Mouse (Mus musculus): ENCODE measurements around the gene Slc44a1.

The Slc44a1 gene

DNA sequence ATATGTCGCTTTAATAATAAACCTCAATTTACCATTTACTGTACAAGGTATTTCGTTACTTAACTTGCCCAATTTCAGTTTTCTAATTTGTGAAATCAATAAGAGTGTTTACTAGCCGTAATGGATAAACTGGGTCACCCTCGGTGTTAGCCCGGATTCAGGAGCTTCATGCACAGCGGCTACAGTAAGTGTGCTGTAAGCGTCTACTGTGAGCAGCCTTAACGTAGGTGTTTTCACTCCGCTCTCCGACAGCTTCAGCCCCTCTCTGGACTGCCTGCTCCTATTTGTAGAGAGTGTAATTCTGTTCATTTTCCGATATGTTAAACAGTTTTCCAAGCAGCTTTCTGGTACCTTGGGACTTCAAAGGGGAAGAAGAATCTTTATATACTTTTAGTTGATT, 99.7 kb downstream of the Slc44a1 start:
- DNase-seq, result no peak

DNA sequence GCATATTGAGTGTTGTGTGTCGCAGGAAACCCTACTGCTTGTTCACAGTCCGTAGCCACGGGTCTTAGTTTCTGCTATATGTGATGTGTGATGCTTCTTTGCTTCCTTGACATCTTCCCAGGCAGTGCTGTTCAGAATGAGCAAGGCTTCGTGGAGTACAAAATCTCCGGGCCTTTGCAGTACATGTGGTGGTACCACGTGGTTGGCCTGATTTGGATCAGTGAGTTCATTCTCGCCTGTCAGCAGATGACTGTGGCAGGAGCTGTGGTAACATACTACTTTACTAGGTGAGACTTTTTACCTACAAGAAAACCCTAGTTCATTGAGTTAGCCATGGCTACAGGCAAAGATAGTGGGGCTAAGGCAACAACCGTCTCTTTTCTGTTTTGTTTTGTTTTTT, 103.2 kb downstream of the Slc44a1 start:
- no peak for DNase-seq

DNA sequence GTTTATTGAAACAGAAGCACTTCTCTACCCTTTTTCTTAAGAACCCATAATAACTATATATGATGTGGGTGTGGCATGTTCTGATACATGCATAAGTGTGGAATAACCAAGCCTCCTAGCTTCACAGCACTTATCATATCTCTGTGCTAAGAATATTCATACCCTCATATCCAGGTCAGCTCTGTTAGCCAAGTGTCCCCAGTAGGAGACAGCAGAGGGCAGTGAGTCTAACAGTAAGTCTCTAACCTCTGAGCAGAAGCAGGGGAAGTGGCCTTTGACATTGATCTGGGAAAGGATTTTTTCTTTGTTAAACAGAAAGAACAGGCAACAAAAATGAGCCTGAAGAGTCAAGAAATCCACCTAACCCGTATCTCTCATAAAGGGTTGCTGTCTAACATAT, 104.7 kb downstream of the Slc44a1 start:
- no peak for DNase-seq

DNA sequence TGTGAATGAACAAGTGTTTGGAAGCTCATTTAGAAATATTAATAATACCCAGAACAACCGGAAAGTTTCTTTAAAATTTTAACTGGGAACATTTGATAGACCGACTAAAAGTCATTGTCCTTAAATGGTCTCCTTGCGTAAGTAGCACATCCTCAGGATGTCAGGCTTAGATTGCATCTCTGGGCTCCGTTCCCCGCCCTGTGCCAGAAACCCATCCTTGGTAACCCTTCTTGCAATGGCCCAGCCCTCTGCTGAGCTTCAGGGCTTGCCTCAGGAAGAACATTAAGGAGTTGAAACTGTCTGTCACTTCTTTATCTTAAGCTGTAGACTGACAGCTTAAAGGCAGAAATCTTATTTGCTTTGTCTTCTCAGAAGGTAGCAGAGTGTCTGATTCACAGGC, 107.2 kb downstream of the Slc44a1 start:
- DNase-seq, result no peak

DNA sequence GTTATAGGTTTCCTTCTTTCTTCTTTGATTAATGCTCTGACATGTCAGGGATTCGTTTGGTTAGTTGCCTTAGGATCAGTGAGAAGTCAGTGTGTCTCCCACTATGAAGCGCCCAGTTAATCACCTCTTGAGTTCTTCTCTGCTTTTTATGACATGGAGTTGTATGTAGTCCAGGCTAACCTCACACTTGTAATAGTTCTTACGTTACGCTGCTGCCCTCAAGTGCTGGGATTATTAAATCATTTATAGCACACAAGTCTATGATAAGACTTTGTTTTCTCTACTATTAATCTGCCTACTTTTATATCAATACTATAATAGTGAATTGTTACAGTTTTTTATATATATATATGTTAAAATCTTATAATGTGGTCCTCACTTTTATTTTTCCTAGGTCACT, 109.2 kb downstream of the Slc44a1 start:
- DNase-seq, result no peak

DNA sequence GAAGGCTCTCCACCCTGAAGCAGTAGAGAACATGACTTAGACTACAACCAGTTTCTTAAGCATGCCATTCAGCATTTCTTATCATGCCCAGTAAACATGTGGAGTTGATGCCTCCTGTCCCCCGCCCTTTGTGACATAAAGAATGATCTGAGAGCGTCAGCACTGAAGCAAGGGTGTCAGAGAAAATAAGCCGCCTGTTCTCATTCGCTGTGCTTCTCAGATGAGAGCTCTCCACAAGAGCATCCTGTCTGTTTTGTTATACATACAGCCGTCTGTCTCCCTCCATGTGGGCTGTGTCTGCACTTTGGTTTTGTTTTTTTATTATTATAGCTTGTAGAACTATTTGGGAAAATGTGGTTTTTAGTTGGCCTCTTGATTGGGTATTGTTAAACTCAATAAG, 124.4 kb downstream of the Slc44a1 start:
- no peak for DNase-seq

DNA sequence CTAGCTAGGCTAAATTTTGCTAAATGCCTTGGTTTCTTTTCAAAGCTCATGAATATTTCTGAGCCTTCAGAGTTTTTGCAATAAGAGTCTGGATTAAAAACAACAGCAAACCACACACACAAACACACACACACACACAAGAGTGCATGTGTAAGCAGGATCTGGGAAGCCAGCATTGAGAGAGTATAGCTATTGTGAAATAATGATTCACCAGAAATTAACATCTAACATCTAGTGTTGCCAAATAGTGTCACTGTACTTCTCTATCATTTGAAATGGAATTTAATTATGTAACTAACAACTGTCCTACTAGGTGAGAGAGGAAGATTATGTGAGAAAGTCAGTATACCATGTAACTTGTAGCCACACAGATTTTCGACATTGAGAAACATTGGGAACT, 126.9 kb downstream of the Slc44a1 start:
- no peak for DNase-seq

DNA sequence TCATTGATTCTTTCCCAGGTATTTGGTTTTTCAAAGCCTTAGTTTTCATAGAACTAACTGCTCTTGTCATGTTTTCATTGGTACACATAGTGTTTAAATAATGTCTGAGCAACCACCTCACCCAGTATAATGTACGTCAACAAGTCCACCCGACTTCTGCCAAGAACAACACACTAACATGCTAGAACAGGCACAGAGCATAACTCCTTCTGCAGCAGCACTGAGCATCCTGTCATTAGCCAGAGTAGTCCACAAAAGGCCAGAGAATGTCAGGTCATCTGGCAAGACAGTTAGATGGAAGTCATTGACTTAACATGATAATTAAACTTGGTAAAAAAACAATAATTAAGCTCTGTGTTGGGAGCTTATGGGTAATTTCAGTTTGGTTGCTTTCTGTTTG, 135.3 kb downstream of the Slc44a1 start:
- no peak for DNase-seq

DNA sequence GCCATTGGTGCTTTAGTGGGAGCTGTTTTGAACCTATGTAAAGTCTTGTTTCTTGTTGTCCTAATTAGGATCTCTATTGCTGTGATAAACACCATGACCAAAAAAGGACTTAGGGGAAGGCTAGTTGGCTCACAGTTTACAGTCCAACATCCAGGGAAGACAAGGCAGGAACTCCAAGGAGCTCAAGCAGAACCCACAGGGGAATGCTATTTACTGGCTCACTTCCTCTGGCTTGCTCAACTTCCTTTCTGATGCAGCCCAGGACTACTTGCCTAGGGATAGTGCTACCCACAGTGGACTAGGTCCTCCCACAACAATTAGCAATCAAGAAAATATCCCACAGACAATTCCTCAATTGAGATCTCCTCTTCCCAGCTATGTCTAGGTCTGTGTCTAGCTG, 147.5 kb downstream of the Slc44a1 start:
- no peak for DNase-seq

DNA sequence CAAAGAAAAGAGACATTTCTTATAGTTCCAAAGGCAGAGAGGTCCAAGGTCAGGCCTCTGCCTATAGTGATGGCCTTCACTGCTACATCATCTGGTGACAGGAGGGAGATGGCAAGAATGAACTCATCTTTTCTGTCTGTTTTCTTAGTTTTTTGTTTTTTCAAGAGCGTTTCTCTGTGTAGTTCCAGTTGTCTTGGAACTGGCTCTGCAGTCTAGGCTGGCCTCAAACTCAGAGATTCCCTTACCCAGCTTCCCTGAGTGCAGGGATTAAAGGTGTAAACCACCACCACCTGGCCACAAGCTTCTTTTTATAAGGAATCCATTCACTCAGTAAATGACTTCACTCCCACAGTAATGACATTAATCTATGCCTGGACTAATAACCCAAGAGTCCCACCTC, 148.7 kb downstream of the Slc44a1 start:
- DNase-seq, result no peak

DNA sequence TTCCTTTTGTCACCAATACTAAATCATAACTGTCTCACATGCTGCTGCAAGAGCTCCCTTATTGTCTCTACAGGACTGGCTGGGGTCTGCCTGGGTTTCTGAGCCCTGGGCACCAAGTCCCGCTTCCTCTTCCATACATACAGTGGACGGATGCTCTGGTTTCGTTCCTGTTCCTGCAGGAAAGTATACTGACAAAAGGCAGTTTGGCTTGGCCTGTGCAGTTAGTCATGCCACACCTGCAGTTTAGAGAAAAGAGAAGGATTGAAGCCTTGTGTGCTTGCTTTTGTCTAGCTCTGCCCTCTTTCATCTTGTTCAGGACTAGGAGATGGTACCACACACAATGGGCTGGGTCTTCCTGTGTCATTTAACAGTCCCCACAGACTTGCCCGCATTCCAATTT, 149.3 kb downstream of the Slc44a1 start:
- DNase-seq, result no peak

DNA sequence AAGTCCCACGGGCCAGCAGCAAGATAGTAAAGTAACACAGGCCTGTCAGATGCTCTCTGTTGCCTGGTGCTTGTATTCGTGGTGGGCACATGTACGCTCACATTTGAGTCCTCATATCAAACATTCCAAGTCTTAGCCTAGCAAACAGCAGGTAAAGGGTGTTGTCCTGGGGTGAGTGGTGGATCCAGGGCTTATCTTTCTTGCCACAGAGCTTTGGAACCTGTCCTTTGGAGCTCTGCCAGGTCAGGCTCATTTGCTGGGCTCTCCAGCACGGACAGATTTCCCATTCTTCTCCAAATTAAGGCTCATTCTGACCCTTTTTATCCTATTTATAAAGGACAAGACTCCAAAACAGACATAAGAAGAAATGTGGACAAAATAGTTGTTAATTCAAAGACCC, 149.9 kb downstream of the Slc44a1 start:
- DNase-seq, result no peak

DNA sequence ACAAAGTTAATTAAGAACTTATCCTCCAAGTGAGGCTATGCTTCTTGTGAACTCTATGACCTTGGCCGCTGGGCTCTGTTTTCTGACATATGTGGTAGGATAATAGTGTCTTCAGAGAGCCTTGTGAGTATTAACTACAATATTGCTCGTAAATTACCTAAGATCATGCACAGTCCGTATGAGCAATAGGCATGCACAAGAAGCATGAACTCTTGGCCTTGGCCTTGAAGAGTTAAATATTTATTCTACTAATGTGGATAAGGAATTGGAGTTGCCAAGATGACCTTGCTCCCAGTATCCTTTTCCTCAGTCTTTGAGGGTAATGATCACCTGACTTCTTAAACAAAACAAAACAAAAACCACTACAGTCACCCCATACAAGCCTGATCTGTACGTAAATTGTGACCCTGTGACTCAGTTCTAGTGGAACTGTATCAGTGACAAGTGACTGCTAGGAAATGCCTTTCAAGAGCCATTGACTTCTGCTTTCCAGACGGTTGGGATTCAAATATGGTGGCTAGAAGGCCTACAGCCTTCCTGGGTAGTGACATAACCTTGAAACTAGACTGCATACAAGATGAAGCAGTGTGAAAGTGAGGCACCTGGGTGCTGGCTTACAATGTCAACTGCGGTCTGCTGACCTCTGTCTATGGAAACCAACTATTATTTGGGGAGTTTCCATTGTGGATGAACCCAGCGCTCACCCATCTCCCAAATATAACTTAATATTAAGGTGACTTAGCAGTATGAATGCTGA, 150.7 kb downstream of the Slc44a1 start:
- no peak for DNase-seq

DNA sequence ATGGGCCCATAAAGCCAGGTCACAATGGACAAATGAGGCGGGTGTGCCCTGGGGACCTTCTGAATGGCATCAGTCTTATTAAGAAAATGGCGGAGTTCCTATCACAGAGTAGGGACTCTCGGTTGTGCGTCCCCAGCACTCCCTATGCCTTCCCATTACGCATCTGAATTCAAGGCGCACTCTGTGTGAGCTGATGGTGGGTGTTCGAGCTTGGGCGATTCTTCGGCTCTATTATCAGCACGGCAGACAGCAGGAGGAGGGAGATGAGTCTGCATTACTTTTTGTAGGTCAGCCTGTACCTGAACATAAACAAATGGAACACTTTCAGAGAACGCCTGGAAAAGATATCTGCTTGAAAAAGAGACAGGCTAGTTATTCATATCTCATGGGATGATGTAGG, 151.3 kb downstream of the Slc44a1 start:
- DNase-seq, result no peak

DNA sequence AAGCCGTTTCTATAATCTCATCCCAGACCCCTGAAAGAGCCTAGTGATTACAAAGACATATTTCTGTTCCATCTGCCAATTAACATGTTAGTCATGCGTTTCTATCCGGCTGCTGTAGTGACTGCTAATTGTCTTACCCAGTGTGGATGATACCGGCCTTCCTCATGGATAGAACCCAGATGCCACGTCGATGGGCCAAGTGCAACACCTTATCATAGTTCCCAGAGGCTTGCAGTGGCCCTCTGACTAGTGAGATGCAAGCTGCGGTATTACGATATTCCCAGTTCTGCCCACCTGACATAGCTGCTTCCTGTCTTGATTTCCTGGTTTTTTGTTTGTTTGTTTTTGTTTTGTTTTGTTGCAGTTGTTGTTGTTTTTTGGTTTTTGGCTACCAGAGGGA, 151.7 kb downstream of the Slc44a1 start:
- no peak for DNase-seq

DNA sequence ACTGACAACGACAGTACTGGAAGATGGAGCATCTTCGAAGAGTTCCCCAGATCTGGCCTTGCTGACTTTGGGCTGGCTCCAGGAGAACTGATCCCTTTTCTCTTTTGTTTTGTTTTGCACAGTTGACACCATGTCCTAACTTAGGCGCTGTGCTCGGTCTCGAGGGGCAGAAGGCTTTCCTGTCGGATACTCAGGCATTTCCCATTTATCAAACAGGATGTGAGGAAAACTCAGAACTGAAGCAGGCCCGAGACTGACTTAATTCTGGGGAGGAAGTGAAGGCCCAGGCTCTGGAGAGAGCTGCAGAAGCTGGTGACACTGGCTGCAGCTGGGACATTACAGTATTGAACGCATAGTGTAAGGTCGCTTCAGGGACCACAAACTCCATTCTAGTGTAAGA, 152.2 kb downstream of the Slc44a1 start:
- peak; percentile 39 to 54 for DNase-seq

DNA sequence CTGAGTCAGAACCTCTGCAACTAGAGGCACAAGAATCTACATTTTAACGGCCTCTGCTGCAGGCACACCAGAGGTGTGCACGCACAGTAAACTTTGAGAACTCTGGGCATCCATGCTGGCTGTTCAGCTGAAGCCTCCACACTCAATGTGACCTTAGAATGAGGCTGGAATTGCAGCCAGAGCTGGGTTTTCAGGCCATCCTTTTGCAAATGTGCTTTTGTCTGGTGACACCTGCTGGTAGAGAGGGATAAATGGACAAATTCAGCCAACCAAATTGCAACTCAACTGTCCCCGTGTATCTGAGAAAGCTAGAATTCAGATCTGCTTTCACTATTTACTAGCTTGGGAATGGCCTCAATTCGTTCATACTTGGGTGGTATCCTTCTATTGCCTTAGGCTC, 154.0 kb downstream of the Slc44a1 start:
- DNase-seq, result peak; percentile 56 to 70

DNA sequence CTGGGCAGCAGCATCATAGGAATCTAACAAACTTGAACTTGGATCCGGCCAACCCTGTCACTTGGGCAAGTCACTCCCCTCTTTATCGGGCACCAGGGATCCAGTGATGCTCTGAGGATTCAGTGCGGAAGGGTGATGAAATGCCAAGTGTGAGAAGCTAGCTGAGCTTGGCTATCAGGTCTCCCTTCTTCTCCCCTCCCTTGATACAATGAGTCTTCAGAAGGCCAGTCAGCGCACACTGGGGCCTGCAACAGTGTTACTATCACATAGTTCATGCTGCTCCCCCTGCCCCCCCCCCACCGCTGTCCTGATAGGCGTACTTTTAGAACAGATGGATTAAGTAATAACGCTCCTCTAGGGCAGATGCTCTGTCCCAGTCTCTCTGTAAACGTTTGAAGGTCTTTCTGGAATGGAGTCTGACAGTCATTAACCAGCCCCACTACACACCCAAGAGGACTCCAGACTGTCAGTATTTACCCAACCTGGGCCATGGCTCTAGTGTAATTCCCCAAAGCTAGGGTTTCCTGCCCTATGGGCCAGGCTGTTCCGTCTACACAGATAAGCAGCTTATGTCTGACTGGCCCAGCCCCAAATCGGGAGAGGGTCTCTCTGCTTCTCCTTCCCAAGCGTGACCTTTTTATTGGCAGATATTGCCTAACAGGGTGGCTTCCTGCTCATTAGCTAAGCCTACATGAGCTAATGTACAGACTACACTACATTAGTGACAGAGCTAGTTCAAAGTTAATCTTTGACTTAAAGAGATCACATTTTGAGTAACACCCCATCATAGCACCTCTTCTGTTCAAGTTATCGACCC, 155.2 kb downstream of the Slc44a1 start:
- peak in 1 of 2 experiments; percentile 16 for DNase-seq

DNA sequence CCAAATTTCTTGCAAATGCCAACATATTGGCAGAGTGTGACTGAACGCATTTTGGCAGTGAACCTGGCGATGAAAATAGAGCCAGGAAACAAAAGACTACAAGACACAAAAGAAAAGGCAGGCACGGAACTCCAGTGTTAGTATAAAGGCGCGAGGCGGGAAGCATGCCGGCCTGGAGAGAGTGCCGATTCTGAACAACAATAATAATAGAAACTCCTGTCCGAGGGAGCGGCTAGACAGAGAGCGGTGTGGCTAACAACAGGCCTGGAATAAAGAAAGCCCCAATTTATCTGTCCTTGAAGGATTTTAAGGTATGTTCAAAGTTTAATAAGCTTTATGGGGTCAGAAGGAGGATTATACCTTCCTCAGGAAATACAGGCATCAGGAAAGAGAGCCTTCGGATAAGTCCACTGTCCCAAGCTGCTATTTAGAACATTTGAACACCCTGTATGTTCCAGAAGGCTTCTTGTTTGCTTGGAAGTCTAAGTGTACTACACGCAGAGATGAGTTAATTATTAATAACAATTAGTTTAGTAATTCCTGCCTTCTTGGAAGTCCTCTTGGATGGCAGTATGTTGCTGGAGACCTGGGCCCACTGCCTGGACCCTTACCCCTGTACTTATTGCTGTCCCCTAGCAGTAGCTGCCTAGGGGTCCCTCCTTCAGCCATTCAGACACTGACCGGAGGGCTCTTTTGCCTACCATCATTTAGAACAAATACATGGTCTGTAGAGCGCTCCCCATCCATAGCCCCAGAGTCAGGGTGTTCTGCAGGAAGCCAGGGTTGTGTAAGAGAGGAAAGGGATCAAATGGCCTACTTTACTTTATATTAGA, 156.1 kb downstream of the Slc44a1 start:
- peak in 1 of 2 experiments; percentile 15 for DNase-seq

DNA sequence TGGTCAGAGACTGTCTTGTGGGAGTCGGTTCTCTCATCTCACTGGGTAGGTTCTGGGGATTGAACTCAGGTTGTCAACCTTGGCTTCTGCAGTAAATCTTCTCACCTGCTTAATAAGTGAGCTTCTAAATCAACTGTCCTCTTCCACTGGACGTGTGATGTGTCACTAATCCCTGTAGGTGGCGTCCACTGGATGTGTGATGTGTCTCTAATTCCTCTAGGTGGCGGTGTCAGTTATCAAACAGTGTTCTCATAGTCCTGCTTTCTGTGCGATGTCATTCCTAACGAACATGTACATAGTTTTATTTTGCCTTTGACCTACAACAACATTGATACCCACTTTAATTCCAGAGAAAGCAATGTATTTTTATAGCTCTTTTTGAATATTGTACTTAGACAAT, 160.2 kb downstream of the Slc44a1 start:
- peak; percentile 17 to 38 for DNase-seq

DNA sequence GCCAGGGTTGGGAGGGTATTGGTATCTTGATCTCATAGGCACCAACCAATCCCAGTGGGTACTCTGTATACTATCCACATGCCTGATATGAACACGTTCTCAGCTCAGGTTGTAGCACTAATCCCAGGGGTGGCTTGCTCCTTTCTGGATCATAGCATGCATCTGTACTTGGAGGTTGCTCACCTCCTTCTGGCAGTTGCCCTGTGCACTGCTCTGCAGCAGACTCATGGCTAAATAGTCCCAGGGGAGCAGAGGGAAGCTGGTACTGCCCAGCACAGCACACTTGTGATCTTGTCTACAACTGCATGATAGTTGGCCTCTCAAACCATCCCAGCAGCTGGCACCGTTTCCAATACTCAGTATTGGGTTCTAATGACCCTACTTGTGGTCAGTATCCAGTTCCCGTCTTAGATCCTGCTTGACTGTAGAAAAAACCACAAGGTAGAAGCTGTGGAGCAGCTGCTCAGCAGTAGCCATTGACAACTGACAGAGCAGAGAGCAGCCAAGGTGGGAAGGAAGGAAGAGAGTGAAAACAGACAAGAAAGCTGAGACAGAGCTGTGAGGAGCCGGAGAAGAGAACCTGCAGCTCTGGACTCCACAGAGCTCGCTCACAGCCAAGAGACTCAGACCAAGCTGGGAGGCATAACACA, 174.5 kb downstream of the Slc44a1 start:
- no peak for DNase-seq

DNA sequence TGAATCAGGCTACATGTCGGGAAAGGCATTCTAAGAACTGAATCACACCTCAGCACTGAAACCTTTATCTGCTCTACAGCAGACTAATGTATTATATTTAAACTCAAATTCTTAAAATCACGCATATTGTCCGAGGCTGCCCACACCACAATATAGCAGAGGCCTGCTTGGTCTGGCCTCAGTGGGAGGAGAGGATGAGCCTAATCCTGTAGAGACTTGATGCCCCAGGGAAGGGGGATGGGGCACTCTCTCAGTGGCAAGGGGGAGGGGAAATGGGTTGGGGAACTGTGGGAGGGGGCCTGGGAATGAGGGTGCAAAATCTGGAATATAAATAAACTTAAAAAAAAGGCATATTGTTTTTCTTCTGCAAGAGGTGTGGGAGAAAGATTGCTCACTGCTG, 177.8 kb downstream of the Slc44a1 start:
- no peak for DNase-seq

DNA sequence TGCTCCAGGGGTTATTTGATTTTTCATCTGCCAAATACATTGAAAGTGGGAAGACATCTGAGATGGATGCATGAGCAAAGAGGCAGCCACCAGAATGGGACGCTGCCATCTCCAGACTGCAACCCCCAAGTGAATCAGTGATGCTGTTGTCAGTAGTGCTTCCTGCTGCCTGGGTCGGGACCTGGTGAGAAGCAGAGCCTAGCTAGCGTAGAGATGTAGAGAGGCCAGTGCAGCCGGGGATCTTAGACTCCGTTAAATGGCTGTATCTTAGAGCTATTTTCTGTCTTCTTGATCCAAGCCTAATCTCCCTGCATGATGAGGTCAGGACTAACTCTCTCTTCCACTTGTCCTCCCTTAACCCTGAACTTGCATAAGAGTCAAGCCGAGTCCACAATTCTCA, 179.9 kb downstream of the Slc44a1 start:
- DNase-seq, result no peak
